Mouse (Mus musculus) intestine, postnatal 0 days (tissue): ENCODE data around the gene Bckdk. TPM values are rescaled to one million over a fixed set of nuclear protein-coding genes. Genes with fewer than 3 reads are reported as not detected.

ENCODE experiments used
- ATAC-seq: fragments of 200-750 bp; cut with Nextera tagmentation; 2 replicates; pipeline ENCODE4 v1.8.0; 2017; ENCODE audit warnings: mild to moderate bottlenecking, moderate TSS enrichment, moderate library complexity
- H3K27ac ChIP-seq: fragments of 300-500 bp; sonication (generic); 2 replicates; pipeline ENCODE4 v1.5.1; 2014; ENCODE audit warnings: mild to moderate bottlenecking, low read depth, low read length, moderate library complexity
- H3K27me3 ChIP-seq: fragments of 300-500 bp; sonication (generic); replicated peaks from 2 replicates; pipeline ENCODE4 v1.6.1; 2014; ENCODE audit warnings: low read length, mixed read lengths; ENCODE audit not compliant: control insufficient read depth, insufficient read depth
- H3K36me3 ChIP-seq: fragments of 300-500 bp; sonication (generic); 2 replicates; pipeline ENCODE4 v1.6.1; 2014; ENCODE audit warnings: mild to moderate bottlenecking, moderate library complexity; ENCODE audit not compliant: control insufficient read depth, insufficient read depth
- H3K4me1 ChIP-seq: fragments of 300-500 bp; sonication (generic); replicated peaks from 2 replicates; pipeline ENCODE4 v1.6.1; 2014; ENCODE audit warnings: antibody characterized with exemption, low read length, mixed read lengths; ENCODE audit not compliant: control insufficient read depth, insufficient read depth
- H3K4me2 ChIP-seq: fragments of 300-500 bp; sonication (generic); replicated peaks from 2 replicates; pipeline ENCODE4 v1.6.1; 2014; ENCODE audit warnings: low read depth, mild to moderate bottlenecking, moderate library complexity
- H3K4me3 ChIP-seq: fragments of 300-500 bp; sonication (generic); 2 replicates; pipeline ENCODE4 v1.5.1; 2014; ENCODE audit warnings: low read depth, low read length
- H3K9ac ChIP-seq: fragments of 300-500 bp; sonication (generic); 2 replicates; pipeline ENCODE4 v1.6.1; 2014; ENCODE audit warnings: mild to moderate bottlenecking, low read depth, low read length
- H3K9me3 ChIP-seq: fragments of 300-500 bp; sonication (generic); 2 replicates; pipeline ENCODE4 v1.6.1; 2016; ENCODE audit warnings: mixed run types; ENCODE audit not compliant: control insufficient read depth
- CTCF ChIP-seq: sonication (generic); IDR thresholded peaks from 2 replicates; pipeline ENCODE4 v1.5.1; 2016; ENCODE audit warnings: low read depth, mild to moderate bottlenecking, control low read depth, antibody characterized with exemption, moderate library complexity
- WGBS: fragments of 180-500 bp; shearing (Covaris S2); extraction: QIAGEN DNeasy Blood & Tissue Kit; methylation state at CpG from one replicate; pipeline ENCODE4 v1.1.7; 2014; 5-methylcytosine and 5-hydroxymethylcytosine counted together
- polyA plus RNA-seq: library from polyadenylated mRNA; unstranded; fragments of >200 nt; fragmentation: Nextera tagmentation; extraction: Ambion mirVana; gene quantifications from 2 replicates; pipeline ENCODE4 v1.2.1, GENCODE M21; 2015

Bckdk gene
- polyA plus RNA-seq, 1 experiment from 2014 or later: 94.0 TPM

DNA sequence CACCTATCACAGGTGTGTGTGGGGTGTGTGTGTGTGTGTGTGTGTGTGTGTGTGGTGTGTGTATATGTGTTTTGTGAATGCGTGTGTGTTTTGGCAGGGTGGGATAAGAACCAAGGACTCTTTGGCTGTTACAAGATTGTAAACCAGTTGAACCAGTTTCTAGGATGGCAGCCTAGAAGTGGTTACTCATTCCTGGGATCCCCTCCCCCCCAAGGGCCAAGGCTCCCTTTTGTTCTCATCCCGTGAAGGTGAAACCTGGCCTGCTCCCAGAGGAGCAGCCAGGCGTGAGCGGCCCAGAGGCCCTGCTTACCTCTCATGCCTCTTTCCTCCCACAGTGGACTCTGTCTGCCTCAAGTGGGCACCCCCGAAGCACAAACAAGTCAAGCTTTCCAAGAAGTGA lies 21.4 kb downstream of the Bckdk start:
- Histone ChIP-seq H3K4me2 (no peak overlapping the region), H3K9ac (0 out of 2 replicates have a peak overlapping the region, but pooled peaks have one; percentile 31), H3K4me1 (0 out of 2 replicates have a peak, but pooled peaks cover 7% of the 10 kb centered on the region), H3K9me3 (no peaks in the 10 kb centered on the region), H3K27me3 (no peaks in the 10 kb centered on the region), H3K27ac (peak overlapping the region; percentile 84), H3K4me3 (no peak overlapping the region), H3K36me3 (peaks cover 12% of the 10 kb centered on the region; the same call in 1 of the 2 replicates)
- peak; percentile 70 for ATAC-seq
- WGBS: 32% methylated on average over 5 of the region's 5 CpGs
- no peak for TF ChIP-seq CTCF

DNA sequence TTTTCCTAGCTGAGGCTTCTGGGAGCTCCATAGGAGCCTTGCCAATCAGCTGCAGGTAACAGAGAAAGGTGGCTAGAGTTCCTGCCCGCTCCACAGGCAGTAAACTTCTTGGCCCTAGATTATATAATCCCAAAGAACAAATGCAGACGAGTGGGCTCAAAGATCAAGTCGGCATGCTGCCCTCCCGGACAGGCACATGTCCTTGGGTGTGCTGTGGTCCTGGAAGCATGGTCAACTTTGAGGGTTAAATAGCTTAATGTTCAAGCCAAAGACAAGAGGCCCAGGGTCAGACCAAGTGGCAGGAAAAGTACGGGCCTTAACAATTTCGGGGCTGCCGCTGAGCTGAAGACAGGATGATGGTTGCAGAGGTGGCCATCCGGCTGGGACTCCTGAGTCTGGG lies 22.2 kb downstream of the Bckdk start:
- H3K9ac ChIP-seq: 0 out of 2 replicates have a peak overlapping the region, but pooled peaks have one; percentile 31
- no peaks in the 10 kb centered on the region for H3K9me3 ChIP-seq
- H3K4me3 ChIP-seq: no peak overlapping the region
- peak overlapping the region; percentile 84 for H3K27ac ChIP-seq
- H3K36me3 ChIP-seq: peaks cover 10% of the 10 kb centered on the region; the same call in 1 of the 2 replicates
- H3K27me3 ChIP-seq: no peaks in the 10 kb centered on the region
- no peak for TF ChIP-seq CTCF
- H3K4me1 ChIP-seq: peaks cover 7% of the 10 kb centered on the region; the same call in 1 of the 2 replicates
- no peak overlapping the region for H3K4me2 ChIP-seq
- 57% methylated on average over 8 of the region's 8 CpGs for WGBS
- ATAC-seq: no peak

DNA sequence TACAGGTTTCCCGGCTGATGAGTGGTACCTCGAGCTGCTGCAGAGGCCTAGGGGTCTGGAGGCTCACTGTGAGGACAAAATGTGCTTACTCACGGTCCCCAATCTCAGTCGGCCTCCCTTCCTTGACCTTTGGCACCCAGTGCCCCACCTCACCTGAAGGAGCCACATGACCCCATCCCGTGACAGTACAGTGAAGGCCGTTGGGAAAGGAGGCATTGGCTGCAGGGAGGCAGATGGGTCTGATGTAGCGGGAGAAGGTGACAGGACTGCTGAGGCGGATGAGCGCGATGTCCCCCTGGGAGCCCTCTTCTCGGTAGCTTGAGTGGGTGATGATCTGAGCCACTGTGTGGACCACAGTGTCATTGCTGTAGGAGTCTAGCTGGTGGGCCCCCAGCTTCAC lies 23.0 kb downstream of the Bckdk start:
- no peak overlapping the region for H3K9ac ChIP-seq
- H3K4me2 ChIP-seq: peak overlapping the region; percentile 68
- no peaks in the 10 kb centered on the region for H3K27me3 ChIP-seq
- ATAC-seq: peak; percentile 25
- no peak overlapping the region for H3K4me3 ChIP-seq
- TF ChIP-seq CTCF: no peak
- no peaks in the 10 kb centered on the region for H3K9me3 ChIP-seq
- peaks cover 12% of the 10 kb centered on the region; the same call in 1 of the 2 replicates for H3K4me1 ChIP-seq
- H3K36me3 ChIP-seq: peaks cover 10% of the 10 kb centered on the region; the same call in 1 of the 2 replicates
- H3K27ac ChIP-seq: peak overlapping the region; percentile 84
- 63% methylated on average over 11 of the region's 11 CpGs for whole genome bisulfite sequencing

DNA sequence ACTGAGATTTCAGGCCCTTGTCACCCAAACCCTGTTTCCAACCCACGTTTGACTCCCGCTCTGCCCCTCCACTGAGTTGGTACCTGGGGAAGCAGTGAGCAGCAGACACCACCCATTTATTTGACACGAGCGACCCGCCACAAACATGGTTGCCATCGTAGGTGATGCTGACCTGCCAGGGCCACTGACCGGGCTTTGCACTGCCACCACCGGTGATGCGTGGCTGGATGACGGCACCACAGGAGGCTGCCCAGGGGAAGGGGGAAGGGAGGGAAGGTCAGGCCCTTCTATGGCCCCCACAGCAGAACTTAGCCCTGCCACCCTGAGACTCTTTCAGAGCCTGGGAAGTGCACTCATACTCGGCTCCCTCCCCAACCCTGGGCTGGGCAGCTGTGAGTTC lies 23.8 kb downstream of the Bckdk start:
- no peak for TF ChIP-seq CTCF
- WGBS: 75% methylated on average over 11 of the region's 11 CpGs
- H3K4me3 ChIP-seq: peak overlapping the region; percentile 54; the same call in 1 of the 2 replicates
- peaks cover 12% of the 10 kb centered on the region; the same call in 1 of the 2 replicates for H3K4me1 ChIP-seq
- H3K36me3 ChIP-seq: peaks cover 10% of the 10 kb centered on the region; the same call in 1 of the 2 replicates
- ATAC-seq: no peak
- no peaks in the 10 kb centered on the region for H3K27me3 ChIP-seq
- H3K4me2 ChIP-seq: peak overlapping the region; percentile 68
- peak overlapping the region; percentile 31; the same call in 1 of the 2 replicates for H3K9ac ChIP-seq
- peak overlapping the region; percentile 84 for H3K27ac ChIP-seq
- no peaks in the 10 kb centered on the region for H3K9me3 ChIP-seq

DNA sequence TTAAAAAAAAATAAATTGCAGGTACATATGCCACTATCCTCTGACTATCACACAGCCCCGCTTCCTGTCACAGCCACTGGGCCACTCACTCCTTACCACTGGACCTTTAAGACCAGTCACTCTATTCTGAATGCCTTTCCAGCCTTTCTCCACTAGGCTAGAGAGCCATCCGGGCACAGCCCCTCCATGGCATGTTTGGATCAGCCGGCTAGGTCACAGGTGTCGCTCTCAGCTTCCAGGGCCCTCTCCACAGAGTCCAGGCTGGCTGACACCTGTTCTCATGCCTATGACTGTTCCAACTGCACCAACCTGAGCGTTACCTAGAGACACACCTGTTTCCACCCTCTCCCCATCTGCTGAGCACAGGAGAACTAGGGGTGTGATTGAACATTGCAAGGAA lies 24.7 kb downstream of the Bckdk start:
- H3K4me3 ChIP-seq: peak overlapping the region; percentile 54
- no peaks in the 10 kb centered on the region for H3K27me3 ChIP-seq
- peak overlapping the region; percentile 84 for H3K27ac ChIP-seq
- peak; percentile 41 for TF ChIP-seq CTCF
- ATAC-seq: peak; percentile 20
- peak overlapping the region; percentile 68 for H3K4me2 ChIP-seq
- peaks cover 5% of the 10 kb centered on the region; the same call in 1 of the 2 replicates for H3K4me1 ChIP-seq
- 25% methylated on average over 5 of the region's 5 CpGs for WGBS
- peak overlapping the region; percentile 67; the same call in 1 of the 2 replicates for H3K9ac ChIP-seq
- no peaks in the 10 kb centered on the region for H3K9me3 ChIP-seq
- peaks cover 10% of the 10 kb centered on the region; the same call in 1 of the 2 replicates for H3K36me3 ChIP-seq

DNA sequence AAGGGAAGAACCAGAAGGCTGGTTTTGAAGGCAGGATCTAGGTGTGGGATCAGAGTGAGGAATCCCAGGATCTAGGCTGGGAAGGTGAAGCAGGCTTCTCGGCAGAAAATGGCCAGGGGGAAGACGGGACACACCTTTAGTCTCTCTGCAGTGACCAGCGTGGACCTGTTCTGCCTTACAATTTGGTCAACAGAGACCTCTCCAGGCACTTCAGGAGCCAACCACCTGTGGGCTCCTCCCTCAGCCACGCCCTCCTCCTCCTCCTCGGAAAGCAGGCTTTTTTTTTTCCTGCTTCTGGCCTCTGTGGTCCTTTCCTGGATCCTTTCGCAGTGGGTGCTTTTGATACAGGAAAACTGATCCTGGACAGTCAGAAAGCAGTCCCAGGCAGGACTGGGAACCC lies 26.0 kb downstream of the Bckdk start, which contains the start of gene Prss8:
Gene Prss8 (minus strand): TSS at position 182 of the 400 bp plus-strand sequence.
- H3K4me3 ChIP-seq: peak within 1 kb of the TSS; percentile 54
- H3K4me2 ChIP-seq: peak within 1 kb of the TSS; percentile 68
- H3K9me3 ChIP-seq: no peaks in the 10 kb centered on the region
- peak within 1 kb of the TSS; percentile 67 for H3K9ac ChIP-seq
- WGBS: 13% methylated on average over 6 of the region's 6 CpGs
- no peaks in the 10 kb centered on the region for H3K27me3 ChIP-seq
- 0 out of 2 replicates have a peak, but pooled peaks have one; percentile 26 for ATAC-seq
- peaks cover 10% of the 10 kb centered on the region; the same call in 1 of the 2 replicates for H3K36me3 ChIP-seq
- H3K27ac ChIP-seq: peak within 1 kb of the TSS; percentile 84
- TF ChIP-seq CTCF: no peak
- peaks cover 4% of the 10 kb centered on the region; the same call in 1 of the 2 replicates for H3K4me1 ChIP-seq
